Mouse (Mus musculus): ENCODE measurements around the gene Pick1. TPM values are rescaled to one million over a fixed set of nuclear protein-coding genes. Genes with fewer than 3 reads are reported as not detected.

Gene Pick1
- polyA plus RNA-seq, 1 experiment, result 15.3 TPM

- H3K79me2 ChIP-seq (ENCODE audit: control insufficient read depth, insufficient read depth), result no peaks in the 10 kb centered on the region
- H3K36me3 ChIP-seq (ENCODE audit: control insufficient read depth, insufficient read depth), result no peaks in the 10 kb centered on the region
- TF ChIP-seq CTCF (IDR thresholded peaks at IDR 0.05; ENCODE audit: control insufficient read depth, insufficient read depth, insufficient read length) (no peak), MYOG (IDR thresholded peaks at IDR 0.05; ENCODE audit: control insufficient read depth, extremely low read depth, insufficient read length) (no peak)
- no peaks in the 10 kb centered on the region for H3K79me3 ChIP-seq (ENCODE audit: low read depth)
- H3K27me3 ChIP-seq (ENCODE audit: control insufficient read depth, insufficient read depth, insufficient read length), result peaks cover 54% of the 10 kb centered on the region
- no peak overlapping the region for H3ac ChIP-seq (ENCODE audit: control insufficient read depth, insufficient read length, low read depth)
- H3K4me3 ChIP-seq (ENCODE audit: insufficient read depth, poor library complexity, severe bottlenecking), result no peak overlapping the region
Observed at GRCm38 (mm10) chr15:79192885-79193845, 35.8 kb upstream of the Pick1 start.

- H3ac ChIP-seq (ENCODE audit: control insufficient read depth, insufficient read length, low read depth), result no peak overlapping the region
- TF ChIP-seq MAX (IDR thresholded peaks at IDR 0.05) (no peak), CEBPB (IDR thresholded peaks at IDR 0.05; ENCODE audit: low read depth) (no peak), MYOG (IDR thresholded peaks at IDR 0.05; ENCODE audit: control insufficient read depth, extremely low read depth, insufficient read length) (no peak), USF1 (IDR thresholded peaks at IDR 0.05; ENCODE audit: low read depth) (no peak), CTCF (IDR thresholded peaks at IDR 0.05; ENCODE audit: control insufficient read depth, insufficient read depth, insufficient read length) (no peak), FOSL1 (IDR thresholded peaks at IDR 0.05; ENCODE audit: insufficient read depth, low read length, poor library complexity, severe bottlenecking) (no peak)
- H3K36me3 ChIP-seq (ENCODE audit: control insufficient read depth, insufficient read depth), result no peaks in the 10 kb centered on the region
- H3K4me3 ChIP-seq (ENCODE audit: insufficient read depth, poor library complexity, severe bottlenecking), result no peak overlapping the region
- H3K79me2 ChIP-seq (ENCODE audit: control insufficient read depth, insufficient read depth), result no peaks in the 10 kb centered on the region
- peaks cover 63% of the 10 kb centered on the region for H3K27me3 ChIP-seq (ENCODE audit: control insufficient read depth, insufficient read depth, insufficient read length)
- no peaks in the 10 kb centered on the region for H3K79me3 ChIP-seq (ENCODE audit: low read depth)
Observed at GRCm38 (mm10) chr15:79194048-79194447, 34.9 kb upstream of the Pick1 start.

GRCm38 (mm10) chr15:79194946-79195345 lies 34.0 kb upstream of the Pick1 start:
- Histone ChIP-seq H3K79me3 (ENCODE audit: low read depth) (no peaks in the 10 kb centered on the region), H3K79me2 (ENCODE audit: control insufficient read depth, insufficient read depth) (no peaks in the 10 kb centered on the region), H3K36me3 (ENCODE audit: control insufficient read depth, insufficient read depth) (no peaks in the 10 kb centered on the region), H3K27me3 (ENCODE audit: control insufficient read depth, insufficient read depth, insufficient read length) (peaks cover 72% of the 10 kb centered on the region), H3ac (ENCODE audit: control insufficient read depth, insufficient read length, low read depth) (no peak overlapping the region), H3K4me3 (ENCODE audit: insufficient read depth, poor library complexity, severe bottlenecking) (no peak overlapping the region)
- no peak for TF ChIP-seq CTCF (IDR thresholded peaks at IDR 0.05; ENCODE audit: control insufficient read depth, insufficient read depth, insufficient read length)

GRCm38 (mm10) chr15:79195492-79195891 lies 33.5 kb upstream of the Pick1 start:
- TF ChIP-seq MAX (IDR thresholded peaks at IDR 0.05) (no peak), MYOG (IDR thresholded peaks at IDR 0.05; ENCODE audit: control insufficient read depth, extremely low read depth, insufficient read length) (no peak), CTCF (IDR thresholded peaks at IDR 0.05; ENCODE audit: control insufficient read depth, insufficient read depth, insufficient read length) (no peak), MYOD1 (IDR thresholded peaks at IDR 0.05; ENCODE audit: control insufficient read depth, insufficient read length, low read depth) (no peak), CEBPB (IDR thresholded peaks at IDR 0.05; ENCODE audit: low read depth) (no peak), USF1 (IDR thresholded peaks at IDR 0.05; ENCODE audit: low read depth) (no peak), FOSL1 (IDR thresholded peaks at IDR 0.05; ENCODE audit: insufficient read depth, low read length, poor library complexity, severe bottlenecking) (no peak)
- H3K79me3 ChIP-seq (ENCODE audit: low read depth), result no peaks in the 10 kb centered on the region
- no peak overlapping the region for H3ac ChIP-seq (ENCODE audit: control insufficient read depth, insufficient read length, low read depth)
- no peak overlapping the region for H3K4me3 ChIP-seq (ENCODE audit: insufficient read depth, poor library complexity, severe bottlenecking)
- no peaks in the 10 kb centered on the region for H3K36me3 ChIP-seq (ENCODE audit: control insufficient read depth, insufficient read depth)
- H3K27me3 ChIP-seq (ENCODE audit: control insufficient read depth, insufficient read depth, insufficient read length), result peaks cover 75% of the 10 kb centered on the region
- no peaks in the 10 kb centered on the region for H3K79me2 ChIP-seq (ENCODE audit: control insufficient read depth, insufficient read depth)

GRCm38 (mm10) chr15:79199390-79199976 lies 29.5 kb upstream of the Pick1 start:
- TF ChIP-seq MAX (IDR thresholded peaks at IDR 0.05) (no peak), CTCF (IDR thresholded peaks at IDR 0.05; ENCODE audit: control insufficient read depth, insufficient read depth, insufficient read length) (no peak)
- no peaks in the 10 kb centered on the region for H3K79me2 ChIP-seq (ENCODE audit: control insufficient read depth, insufficient read depth)
- no peaks in the 10 kb centered on the region for H3K36me3 ChIP-seq (ENCODE audit: control insufficient read depth, insufficient read depth)
- H3ac ChIP-seq (ENCODE audit: control insufficient read depth, insufficient read length, low read depth), result no peak overlapping the region
- no peaks in the 10 kb centered on the region for H3K79me3 ChIP-seq (ENCODE audit: low read depth)
- H3K27me3 ChIP-seq (ENCODE audit: control insufficient read depth, insufficient read depth, insufficient read length), result peaks cover 85% of the 10 kb centered on the region
- H3K4me3 ChIP-seq (ENCODE audit: insufficient read depth, poor library complexity, severe bottlenecking), result no peak overlapping the region

- Histone ChIP-seq H3K79me3 (ENCODE audit: low read depth) (no peaks in the 10 kb centered on the region), H3ac (ENCODE audit: control insufficient read depth, insufficient read length, low read depth) (no peak overlapping the region), H3K79me2 (ENCODE audit: control insufficient read depth, insufficient read depth) (no peaks in the 10 kb centered on the region), H3K27me3 (ENCODE audit: control insufficient read depth, insufficient read depth, insufficient read length) (peaks cover 86% of the 10 kb centered on the region), H3K36me3 (ENCODE audit: control insufficient read depth, insufficient read depth) (no peaks in the 10 kb centered on the region), H3K4me3 (ENCODE audit: insufficient read depth, poor library complexity, severe bottlenecking) (no peak overlapping the region)
- TF ChIP-seq MYOG (IDR thresholded peaks at IDR 0.05; ENCODE audit: control insufficient read depth, extremely low read depth, insufficient read length), result no peak
- no peak for TF ChIP-seq MYOD1 (IDR thresholded peaks at IDR 0.05; ENCODE audit: control insufficient read depth, insufficient read length, low read depth)
- no peak for TF ChIP-seq FOSL1 (IDR thresholded peaks at IDR 0.05; ENCODE audit: insufficient read depth, low read length, poor library complexity, severe bottlenecking)
- TF ChIP-seq CEBPB (IDR thresholded peaks at IDR 0.05; ENCODE audit: low read depth), result no peak
- no peak for TF ChIP-seq CTCF (IDR thresholded peaks at IDR 0.05; ENCODE audit: control insufficient read depth, insufficient read depth, insufficient read length)
- TF ChIP-seq MAX (IDR thresholded peaks at IDR 0.05), result no peak
Observed at GRCm38 (mm10) chr15:79201491-79202150, 27.4 kb upstream of the Pick1 start.

Data from C2C12 (cell line).